Mouse (Mus musculus): ENCODE results near the gene Fnbp1l.

DNA sequence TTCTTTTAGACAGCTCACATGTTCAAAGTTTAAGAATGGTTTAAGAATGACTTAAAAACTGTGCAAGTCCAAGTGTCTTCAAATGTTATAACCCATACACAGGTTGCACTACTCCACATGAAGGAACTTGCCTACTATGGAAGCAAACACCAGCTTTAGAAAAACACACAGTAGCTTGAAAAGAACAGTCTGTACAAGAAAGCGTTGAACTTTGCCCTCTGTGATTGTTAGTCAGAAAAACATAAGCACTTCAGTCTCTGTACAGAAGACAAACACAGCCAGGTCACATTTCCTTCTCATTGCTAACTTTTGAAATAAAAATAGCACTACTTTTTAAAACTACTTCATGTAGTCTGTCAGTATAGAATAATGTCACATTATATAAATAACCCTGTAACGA, 80.7 kb downstream of the Fnbp1l start:
- no peak for TF ChIP-seq CTCF (IDR thresholded peaks at IDR 0.05; ENCODE audit: low read depth, low read length)
- no peak for TF ChIP-seq GATA1 (IDR thresholded peaks at IDR 0.05; ENCODE audit: borderline replicate concordance, low read length)
- TF ChIP-seq POLR2AphosphoS5 (IDR thresholded peaks at IDR 0.05; ENCODE audit: insufficient replicate concordance, low read depth, low read length), result no peak
- TF ChIP-seq TAL1 (conservative IDR thresholded peaks at IDR 0.05; ENCODE audit: low read depth, low read length), result no peak
- no peak for TF ChIP-seq GATA2 (IDR thresholded peaks at IDR 0.05; ENCODE audit: borderline replicate concordance, low read depth, low read length)

All from G1E (cell line).